Mouse (Mus musculus): ENCODE data around the gene Supt6.
"Not testable (repeated sequence)": the region's sequence is repeated elsewhere in the genome, so short reads cannot be mapped to it uniquely, and the experiment has no call there.

Gene Supt6

GRCm38 (mm10) chr11:78215709-78216317 is 30.0 kb downstream of the Supt6 start:
- peak; percentile 41 for DNase-seq

- DNase-seq = no peak
Observed at GRCm38 (mm10) chr11:78213086-78213817, 32.5 kb downstream of the Supt6 start.

- no peak for DNase-seq
Observed at GRCm38 (mm10) chr11:78211513-78211912, 34.3 kb downstream of the Supt6 start.

- no peak for DNase-seq
Observed at GRCm38 (mm10) chr11:78210615-78211014, 35.2 kb downstream of the Supt6 start.

- DNase-seq = no peak
Observed at GRCm38 (mm10) chr11:78209886-78210285, 35.9 kb downstream of the Supt6 start.

- DNase-seq = no peak
Observed at GRCm38 (mm10) chr11:78207190-78207589, 38.6 kb downstream of the Supt6 start.

- no peak for DNase-seq
Observed at GRCm38 (mm10) chr11:78205361-78206206, 40.2 kb downstream of the Supt6 start.

GRCm38 (mm10) chr11:78204287-78204686 is 41.5 kb downstream of the Supt6 start:
- DNase-seq = no peak

- DNase-seq = no peak
Observed at GRCm38 (mm10) chr11:78202372-78202771, 43.4 kb downstream of the Supt6 start.

GRCm38 (mm10) chr11:78195101-78195863 is 50.5 kb downstream of the Supt6 start:
- DNase-seq = no peak

- DNase-seq = peak; percentile 64
Observed at GRCm38 (mm10) chr11:78194411-78195100, 51.2 kb downstream of the Supt6 start.

GRCm38 (mm10) chr11:78193113-78193512 is 52.7 kb downstream of the Supt6 start, which contains the start of gene Proca1:
Gene Proca1, plus strand, starts transcription at chr11:78193392.
- DNase-seq = no peak

GRCm38 (mm10) chr11:78190041-78190440 is 55.7 kb downstream of the Supt6 start:
- DNase-seq = no peak

- DNase-seq = no peak
Observed at GRCm38 (mm10) chr11:78189234-78190040, 56.4 kb downstream of the Supt6 start.

GRCm38 (mm10) chr11:78188331-78189233 is 57.2 kb downstream of the Supt6 start, which contains the start of gene Rab34:
Gene Rab34, plus strand, starts transcription at chr11:78188430.
- peak; percentile 22 for DNase-seq

- DNase-seq = not testable (repeated sequence)
Observed at GRCm38 (mm10) chr11:78184702-78185101, 61.1 kb downstream of the Supt6 start.

- DNase-seq = no peak
Observed at GRCm38 (mm10) chr11:78183884-78184514, 61.8 kb downstream of the Supt6 start.

GRCm38 (mm10) chr11:78182961-78183844 is 62.6 kb downstream of the Supt6 start, which contains the start of gene Rpl23a:
Gene Rpl23a, minus strand, starts transcription at chr11:78183584.
- peak; percentile 80 for DNase-seq

Measured in thymus, postnatal 14 days (tissue).